Mouse (Mus musculus) layer of hippocampus, adult 9-10 months (tissue): ENCODE results near the gene Rtl5.

ENCODE experiments used
- DNase-seq: peaks from one replicate; pipeline ENCODE4 v3.0.0; 2022; ENCODE audit warnings: low spot score

The Rtl5 gene

GRCm38 (mm10) chrX:102066134-102066533, 5.0 kb downstream of the Rtl5 start:
- peak; percentile 46 for DNase-seq

- DNase-seq = no peak
Measured at GRCm38 (mm10) chrX:102065213-102065775, 5.8 kb downstream of the Rtl5 start.

- no peak for DNase-seq
Measured at GRCm38 (mm10) chrX:102064062-102064461, 7.0 kb downstream of the Rtl5 start.

GRCm38 (mm10) chrX:102060891-102061290, 10.2 kb downstream of the Rtl5 start:
- DNase-seq = no peak

- DNase-seq = no peak
Measured at GRCm38 (mm10) chrX:102060243-102060642, 10.9 kb downstream of the Rtl5 start.

- no peak for DNase-seq
Measured at GRCm38 (mm10) chrX:102059437-102059836, 11.7 kb downstream of the Rtl5 start.

GRCm38 (mm10) chrX:102054009-102054408, 17.1 kb downstream of the Rtl5 start:
- no peak for DNase-seq

- no peak for DNase-seq
Measured at GRCm38 (mm10) chrX:102053371-102053770, 17.7 kb downstream of the Rtl5 start.

- DNase-seq = no peak
Measured at GRCm38 (mm10) chrX:102051225-102051624, 19.9 kb downstream of the Rtl5 start.

GRCm38 (mm10) chrX:102050552-102050951, 20.6 kb downstream of the Rtl5 start:
- no peak for DNase-seq

- no peak for DNase-seq
Measured at GRCm38 (mm10) chrX:102042386-102042785, 28.7 kb downstream of the Rtl5 start.

GRCm38 (mm10) chrX:102041562-102041961, 29.5 kb downstream of the Rtl5 start:
- DNase-seq = no peak

GRCm38 (mm10) chrX:102037506-102037905, 33.6 kb downstream of the Rtl5 start:
- DNase-seq = no peak

- DNase-seq = no peak
Measured at GRCm38 (mm10) chrX:102036866-102037361, 34.2 kb downstream of the Rtl5 start.

- DNase-seq = no peak
Measured at GRCm38 (mm10) chrX:102035671-102036070, 35.4 kb downstream of the Rtl5 start.

- DNase-seq = no peak
Measured at GRCm38 (mm10) chrX:102033566-102033965, 37.5 kb downstream of the Rtl5 start.

- no peak for DNase-seq
Measured at GRCm38 (mm10) chrX:102032431-102032830, 38.7 kb downstream of the Rtl5 start.

GRCm38 (mm10) chrX:102031851-102032250, 39.3 kb downstream of the Rtl5 start:
- DNase-seq = no peak

- DNase-seq = no peak
Measured at GRCm38 (mm10) chrX:102024976-102025375, 46.1 kb downstream of the Rtl5 start.

- DNase-seq = no peak
Measured at GRCm38 (mm10) chrX:102019471-102020240, 51.4 kb downstream of the Rtl5 start.

- DNase-seq = no peak
Measured at GRCm38 (mm10) chrX:102018890-102019289, 52.2 kb downstream of the Rtl5 start.

- DNase-seq = no peak
Measured at GRCm38 (mm10) chrX:102017213-102017923, 53.7 kb downstream of the Rtl5 start.
